Mouse (Mus musculus): Measurements from ENCODE around the gene Hoxa9.
A peak's percentile ranks its signal among the peaks of the same experiment; 100 is the strongest.

Hoxa9 gene

DNA sequence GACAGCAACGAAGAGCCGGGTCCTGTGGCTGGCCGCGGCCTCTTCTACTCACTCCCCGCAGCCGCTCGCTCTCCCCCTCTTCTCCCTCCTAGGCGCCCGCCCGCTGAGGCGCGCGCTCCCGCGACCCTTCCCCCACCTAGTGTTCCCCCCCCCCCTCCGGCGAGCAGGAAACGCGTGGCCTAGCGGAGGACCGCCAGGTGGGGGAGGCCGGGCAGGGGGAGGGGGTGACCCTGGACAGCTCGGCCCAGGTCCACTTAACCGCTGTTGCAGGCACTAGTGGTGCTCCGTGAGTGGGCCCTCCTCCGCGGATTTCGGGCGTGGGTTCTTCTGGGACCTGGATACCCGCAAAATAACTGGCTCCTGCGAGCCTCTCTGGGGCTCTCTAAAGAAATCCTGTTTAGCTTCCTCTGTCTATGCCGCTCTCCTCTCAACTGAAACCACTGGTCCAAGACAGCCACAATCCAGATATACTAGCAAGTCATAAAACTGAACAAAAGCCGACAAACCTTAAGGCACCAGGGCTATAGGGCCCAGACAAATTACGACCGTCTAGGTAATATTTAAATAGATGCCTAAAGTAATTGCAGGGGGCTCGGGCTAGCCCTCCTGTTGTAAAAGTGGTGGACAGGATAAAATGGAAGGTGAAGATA is at the start of gene Hoxa9:
Gene Hoxa9 (minus strand): TSS at position 574 of the 650 bp plus-strand sequence.
- no peak for DNase-seq

DNA sequence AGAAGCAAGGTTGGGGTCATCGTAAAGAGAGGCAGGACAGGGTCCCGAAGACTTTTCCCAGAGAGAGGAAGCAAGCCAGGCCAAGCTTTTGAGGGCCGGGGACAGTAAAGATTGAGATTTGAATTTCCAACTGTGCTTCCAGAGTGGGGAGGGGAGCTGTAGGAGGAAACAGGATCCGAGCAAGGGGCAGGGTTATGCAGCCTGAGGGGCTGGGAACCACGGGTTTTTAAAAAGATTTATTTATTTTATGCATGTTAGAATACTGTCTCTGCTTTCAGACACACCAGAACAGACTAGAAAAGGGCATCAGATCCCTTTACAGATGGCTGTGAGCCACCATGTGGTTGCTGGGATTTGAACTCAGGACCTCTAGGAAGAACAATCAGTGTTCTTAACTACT is 46.0 kb upstream of the Hoxa9 start:
- no peak for DNase-seq

DNA sequence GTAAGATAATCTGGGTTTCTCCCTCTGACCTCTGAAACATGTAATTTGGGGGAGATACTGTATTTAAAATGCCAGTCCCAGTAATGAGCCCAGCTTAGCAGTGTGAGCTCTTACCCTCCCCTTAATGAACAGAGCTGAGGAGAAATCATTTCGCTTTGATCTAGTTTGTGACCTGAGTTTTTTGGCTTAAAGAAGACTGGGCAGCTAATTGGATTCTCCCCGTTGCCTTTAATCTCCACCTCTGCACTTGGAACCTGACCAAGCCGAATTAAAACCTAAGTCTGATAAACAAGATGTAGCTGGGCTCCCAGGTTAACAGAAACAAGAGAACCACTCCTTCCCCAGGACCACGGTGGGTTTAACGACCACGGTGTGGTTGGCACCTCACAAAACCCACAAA is 45.5 kb upstream of the Hoxa9 start:
- no peak for DNase-seq

DNA sequence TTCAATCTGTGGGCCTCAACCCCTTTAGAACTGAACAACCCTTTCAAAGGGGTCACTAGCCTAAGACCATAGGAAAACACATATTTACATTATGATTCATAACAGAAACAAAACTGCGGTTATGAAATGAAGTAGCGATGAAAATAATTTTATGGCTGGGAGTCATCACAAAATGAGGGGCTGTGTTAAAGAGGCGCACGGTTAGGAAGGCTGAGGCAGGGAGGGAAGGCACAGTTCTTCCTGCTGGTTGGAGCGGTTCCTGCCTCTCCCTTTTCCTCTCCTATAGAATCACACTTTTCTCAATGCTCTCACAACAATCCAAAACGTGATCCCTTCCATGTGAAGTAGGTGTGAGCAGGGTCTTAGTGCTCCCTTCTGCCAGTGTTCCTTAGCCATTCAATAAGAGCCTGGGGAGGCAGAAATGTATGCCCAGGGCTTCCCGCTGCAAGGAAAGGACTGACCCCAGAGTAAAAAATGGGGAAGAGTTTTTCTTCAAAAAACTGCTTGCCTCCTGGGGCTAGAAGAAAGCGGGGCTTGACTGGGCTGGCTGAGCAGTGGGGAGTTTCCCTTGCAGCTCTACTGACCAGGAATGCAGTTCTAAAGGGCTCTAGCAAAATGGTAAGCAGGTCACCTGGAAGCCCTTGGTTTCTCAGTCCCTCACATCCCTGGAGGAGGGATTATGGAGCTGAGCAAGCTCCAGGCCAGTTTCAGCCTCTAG is 44.8 kb upstream of the Hoxa9 start:
- no peak for DNase-seq

DNA sequence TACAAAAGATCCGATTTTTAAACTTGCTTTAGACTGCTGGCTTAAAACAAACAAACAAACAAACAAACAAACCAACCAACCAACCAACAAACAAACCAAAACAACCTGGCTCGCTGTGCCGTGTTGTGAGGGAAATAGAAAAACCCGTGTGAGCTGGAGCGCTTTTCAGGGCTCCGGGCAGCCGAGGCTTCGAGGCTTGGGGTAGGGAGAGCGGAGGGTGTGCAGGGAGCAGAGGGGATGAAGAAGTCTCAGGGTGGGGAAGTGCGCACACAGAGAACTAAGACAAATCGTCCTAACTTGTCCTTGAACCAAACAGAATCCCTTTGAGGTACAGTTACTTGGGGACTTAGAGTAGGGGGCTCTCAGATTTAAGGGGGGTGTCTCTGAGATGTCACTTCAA is 43.7 kb upstream of the Hoxa9 start:
- DNase-seq: no peak

DNA sequence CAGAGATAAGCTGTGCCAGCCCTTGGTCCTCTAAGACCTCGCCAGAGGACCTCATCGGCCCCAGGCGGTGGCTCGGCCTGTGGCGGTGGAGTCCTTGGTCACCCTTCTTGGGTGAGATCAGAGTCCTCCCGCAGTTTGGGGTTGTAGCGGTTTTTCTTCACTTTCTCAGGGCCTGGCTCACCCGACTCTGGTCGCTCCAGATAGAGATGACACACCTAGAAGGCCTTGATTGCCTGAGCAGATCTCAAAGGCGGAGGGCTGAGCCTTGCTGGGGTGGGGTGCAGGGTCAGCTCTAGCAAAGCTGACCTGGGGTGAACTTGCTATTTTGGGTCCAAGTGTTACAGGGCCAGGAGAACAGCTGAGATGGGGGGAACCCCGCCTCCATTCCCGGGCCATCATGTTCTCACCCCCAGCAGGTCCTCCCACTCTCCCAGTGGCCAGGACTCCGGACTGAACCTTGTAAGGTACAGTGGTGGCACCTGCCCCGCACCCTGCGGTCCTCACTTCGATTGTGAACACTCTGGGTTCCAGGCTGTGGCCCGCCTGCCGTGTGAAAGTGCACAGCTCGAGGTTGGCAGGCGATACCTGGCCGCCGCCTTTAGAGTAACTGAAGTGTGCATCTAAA is 42.9 kb upstream of the Hoxa9 start:
- no peak for DNase-seq

DNA sequence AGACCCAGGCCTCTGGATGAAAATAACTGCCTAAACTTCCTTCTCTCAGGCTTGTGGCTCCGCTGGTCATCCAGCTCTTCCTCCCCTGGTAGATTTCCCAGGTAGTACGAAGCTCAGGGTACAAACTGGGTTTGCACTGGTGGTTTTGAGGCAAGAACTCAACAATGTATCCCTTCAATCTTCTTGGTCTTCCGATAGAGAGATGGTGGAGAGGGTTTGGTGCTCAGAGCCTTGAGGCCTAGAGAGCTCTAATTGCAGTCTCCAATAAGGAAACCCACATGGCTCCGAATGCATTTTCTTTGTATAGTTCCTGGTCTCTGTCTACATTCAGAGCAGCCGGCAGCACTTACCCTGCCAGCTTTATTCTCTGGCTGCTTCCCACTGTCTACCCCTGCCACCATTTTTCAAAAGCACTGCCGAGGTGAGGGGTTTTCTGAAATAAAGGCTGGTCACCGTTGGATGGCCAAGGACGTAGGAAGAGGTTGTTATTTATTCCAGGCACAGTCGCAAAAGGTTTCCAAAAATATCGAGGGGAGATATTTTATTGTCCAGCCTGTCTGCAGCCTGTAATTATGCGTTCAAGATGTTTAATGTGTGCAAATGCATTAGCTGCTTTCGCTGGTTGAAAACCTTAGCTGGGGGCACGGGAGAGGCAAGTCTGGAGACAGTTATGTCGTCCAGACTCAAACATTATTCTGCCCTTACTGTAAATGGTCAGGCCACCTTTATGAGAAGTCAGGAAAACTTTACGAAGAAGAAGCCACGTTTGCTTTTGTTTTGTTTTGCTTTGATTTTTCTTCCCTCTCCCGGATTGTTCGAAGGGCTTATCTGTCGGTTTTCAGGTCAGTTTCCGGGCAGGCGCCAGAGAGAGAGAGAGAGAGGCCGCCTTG is 42.1 kb upstream of the Hoxa9 start:
- DNase-seq: no peak

DNA sequence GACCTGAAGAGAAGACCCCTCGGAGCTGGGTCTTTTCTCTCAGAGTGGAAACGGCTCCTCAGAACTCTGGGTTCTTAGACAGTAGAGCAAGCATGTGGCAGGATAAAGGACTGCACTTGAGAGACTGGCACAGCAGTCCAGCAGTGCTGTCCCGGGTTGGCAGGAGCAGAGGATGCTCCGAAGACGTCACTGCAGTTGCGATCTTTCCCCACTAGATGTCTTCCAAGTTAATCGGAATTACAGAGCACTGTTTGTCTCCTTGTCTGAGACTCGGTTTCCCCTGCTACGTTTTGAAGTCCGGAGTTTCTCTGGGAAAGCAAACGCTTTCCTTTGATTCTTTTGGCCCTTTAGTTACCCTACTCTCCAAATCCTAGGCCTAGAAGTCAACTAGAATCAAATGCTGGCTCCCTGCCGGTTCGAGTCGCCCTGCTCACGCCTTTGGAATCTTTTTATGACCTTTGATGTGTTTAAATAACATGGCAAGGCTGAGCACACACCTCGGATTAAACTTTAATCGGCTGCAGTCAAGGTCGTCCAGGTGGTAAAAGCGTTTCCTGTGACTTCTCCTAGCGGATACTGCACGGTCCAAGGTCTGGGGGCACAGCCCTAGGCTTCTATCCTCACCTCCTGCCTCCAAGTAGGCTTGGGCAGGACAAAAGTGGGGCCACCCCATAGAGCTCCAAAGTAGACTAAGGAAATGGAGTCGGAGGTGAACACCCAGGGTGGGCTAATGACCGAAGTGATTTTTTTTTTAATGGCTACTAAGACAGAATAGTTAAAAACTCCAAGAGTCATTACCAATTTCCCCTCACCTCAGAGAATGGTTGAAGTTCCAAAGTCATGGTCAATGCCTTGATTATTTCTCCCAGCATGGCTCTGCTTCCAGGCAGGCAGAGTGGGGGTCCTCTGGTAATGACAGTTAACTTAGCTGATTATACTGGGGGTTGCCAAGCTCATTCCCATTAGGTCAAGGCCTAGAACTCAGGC is 39.9 kb upstream of the Hoxa9 start:
- DNase-seq: peak; percentile 24

DNA sequence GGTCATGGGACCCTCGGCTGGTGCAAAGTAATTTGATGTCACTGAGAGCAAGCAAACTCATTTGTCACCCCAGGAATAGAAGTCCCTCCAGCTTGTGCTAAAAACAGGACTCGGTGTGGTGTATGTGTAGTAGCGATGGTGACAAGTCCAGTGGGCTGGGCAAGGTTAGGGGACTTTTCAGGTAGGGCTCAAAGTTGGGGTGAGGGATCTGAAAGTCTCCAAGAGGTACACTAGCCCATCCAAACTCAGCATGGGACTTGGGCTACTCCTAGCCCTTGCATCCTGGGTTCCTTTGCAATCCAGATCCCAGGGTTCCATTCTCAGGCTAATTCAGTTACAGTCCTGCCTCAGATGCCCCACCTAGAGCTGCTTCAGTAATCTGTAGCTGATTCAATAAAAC is 37.9 kb upstream of the Hoxa9 start:
- DNase-seq: no peak

DNA sequence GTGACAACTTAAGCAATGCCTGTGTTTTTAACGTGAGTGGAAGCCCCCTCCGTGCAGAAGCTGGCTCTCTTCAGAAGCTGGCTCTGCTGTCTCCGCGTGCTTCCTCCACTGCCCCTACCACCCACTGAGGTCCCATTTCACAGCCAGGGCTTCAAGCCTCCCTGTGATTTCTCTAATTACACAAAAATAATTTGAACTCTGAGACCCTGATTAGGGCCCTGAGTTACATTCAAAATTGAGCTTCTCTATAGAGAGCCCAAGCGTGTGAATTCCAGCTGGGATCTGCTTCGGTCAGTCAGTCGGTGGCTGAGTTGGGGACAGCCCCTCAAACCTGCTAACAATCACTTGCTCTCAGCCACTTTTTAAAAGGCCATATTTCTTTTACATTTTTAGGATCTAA is 37.5 kb upstream of the Hoxa9 start:
- no peak for DNase-seq

DNA sequence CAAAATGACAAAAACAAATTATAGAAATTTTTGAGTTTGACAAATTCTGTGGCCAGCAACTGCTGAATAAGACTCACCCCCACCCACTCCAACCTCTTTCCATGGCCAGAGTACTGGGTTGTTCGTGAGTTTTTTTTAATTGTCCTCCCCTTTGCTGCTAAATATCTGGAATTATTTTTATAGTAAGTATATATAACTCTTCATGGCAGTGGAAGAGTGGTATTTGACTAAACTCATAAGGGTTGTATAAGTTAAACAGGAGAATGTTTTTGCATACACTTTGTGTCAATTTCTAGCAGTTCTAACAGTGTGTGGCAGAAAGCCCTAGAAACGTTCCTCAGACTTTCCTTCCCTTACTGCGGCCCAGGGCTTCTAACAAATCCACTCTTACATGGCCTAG is 36.8 kb upstream of the Hoxa9 start:
- no peak for DNase-seq

DNA sequence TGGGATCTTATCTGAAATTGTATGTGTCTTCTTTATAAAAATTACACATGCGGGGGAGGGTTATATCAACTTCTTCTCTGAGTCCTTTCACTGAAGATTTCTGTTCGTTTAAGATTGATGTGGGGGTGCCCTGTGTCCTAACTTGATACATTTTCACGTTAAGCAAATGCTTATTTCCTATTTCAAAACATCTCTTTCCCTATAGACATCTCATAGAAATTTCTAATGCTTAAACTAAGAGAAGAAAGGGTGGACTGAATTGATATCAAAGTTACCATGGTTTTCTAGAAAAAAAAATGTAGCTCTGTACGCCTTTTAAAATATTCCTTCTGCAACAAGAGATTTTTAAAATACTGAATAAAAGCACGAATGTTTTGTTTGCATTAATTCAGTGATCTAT is 36.3 kb upstream of the Hoxa9 start:
- no peak for DNase-seq

DNA sequence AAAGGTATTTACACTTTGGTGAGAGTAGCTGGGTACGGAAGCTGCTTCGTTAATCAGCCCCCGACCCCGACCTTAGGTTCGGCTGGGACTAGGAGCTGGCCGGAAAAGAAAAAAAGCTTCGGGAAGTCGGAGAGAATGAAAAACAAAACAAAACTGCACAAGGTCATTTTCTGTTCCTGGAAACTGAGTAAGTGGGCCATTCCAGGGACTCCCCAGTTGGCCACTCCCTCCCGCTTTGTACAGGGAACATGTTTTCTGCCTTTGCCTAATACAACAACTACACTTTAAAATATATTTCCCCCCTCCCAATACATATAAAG is 35.7 kb upstream of the Hoxa9 start:
- no peak for DNase-seq

DNA sequence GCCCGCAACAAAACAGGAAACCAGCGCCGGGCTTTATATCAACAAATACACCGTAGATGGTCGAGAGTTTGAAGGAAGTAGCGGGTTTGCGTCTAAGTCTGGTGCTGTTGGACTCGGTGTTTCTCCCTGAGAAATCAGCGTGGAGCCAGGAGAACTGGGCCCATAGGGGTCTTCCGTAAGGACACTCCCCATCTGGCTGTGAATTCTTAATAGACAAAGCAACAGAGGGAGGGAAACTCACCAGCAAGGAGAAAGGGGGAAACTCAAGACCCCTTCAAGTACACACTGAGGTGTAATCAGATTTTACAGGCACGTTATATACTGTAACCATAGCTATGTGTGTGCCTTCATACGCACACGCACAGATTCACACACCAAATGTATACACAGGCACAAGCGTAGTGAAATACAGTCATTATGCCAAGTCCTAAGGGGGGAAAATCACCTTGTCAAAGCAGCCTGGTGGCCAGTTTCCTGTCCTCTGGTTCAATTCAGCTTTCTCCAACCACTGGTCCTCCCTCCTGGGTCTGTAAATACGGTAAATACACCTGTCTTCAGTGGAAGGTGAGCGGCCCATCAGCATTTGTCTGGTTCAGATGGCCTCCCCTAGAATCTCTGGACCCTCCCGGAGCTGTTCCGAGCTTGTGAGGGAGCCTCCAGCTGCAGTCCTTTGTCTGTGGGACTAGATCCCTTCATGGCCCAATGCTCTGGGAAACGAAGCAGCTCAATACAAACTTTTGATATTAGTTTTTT is 35.2 kb upstream of the Hoxa9 start:
- DNase-seq: no peak

DNA sequence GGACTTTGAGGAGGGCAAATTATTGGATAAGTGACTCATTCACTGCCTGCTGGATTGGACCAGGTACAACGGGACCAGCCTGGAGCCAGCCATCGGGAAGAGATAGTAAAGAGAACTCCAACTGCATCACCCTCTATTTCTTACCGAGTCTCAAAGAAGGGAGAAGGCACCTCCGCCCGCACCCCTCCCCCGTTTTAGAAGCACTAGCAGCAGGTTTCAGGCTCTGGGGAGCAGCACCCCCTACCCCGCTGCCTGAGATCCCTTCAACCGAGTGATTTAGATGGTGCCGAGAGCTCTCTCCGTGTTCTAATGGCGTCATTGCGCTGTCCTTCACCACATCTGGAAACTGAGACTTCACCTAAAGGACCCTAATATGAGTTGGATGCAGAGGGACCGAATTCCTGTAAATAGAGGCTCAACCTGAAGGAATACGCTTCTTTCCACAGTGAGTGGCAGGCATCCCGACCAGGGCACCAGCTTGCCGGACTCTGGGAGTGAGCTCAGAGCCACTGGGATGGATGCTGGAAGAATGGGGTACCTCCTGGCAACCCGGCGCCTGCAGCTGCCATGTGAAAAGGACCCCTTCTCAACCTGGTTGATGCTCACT is 34.5 kb upstream of the Hoxa9 start:
- no peak for DNase-seq

DNA sequence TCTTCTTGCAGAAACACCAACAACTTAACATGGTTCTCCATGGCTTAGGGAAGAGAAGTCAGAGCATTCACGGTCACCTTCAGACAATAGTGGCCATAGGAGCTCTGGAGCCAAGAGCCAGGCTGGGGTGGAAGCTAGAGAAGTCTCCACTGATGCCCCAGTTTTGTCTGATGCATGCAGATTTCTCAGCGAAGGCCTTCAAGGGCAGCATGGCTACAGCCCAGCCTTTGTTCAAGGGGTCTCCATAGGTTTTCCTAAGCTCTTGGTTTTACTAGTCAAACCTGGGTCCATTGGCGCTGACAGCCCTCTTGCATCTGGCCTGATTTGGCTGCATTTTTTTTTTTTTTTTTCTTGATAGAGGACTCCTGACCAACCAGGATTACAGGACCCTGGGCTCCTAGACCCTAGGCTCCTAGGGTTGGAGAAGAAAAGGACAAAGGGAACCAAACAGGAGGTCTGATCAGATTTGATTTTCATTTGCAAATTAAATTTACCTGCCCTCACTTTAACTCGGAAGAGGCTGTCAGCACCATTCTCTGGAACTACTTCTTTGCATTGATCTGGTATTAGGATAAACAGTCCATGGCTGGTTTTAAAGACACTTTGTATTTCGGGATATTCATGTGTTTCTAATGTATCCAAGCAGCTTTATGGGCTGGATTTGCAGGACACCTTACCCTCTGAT is 33.4 kb upstream of the Hoxa9 start:
- no peak for DNase-seq

DNA sequence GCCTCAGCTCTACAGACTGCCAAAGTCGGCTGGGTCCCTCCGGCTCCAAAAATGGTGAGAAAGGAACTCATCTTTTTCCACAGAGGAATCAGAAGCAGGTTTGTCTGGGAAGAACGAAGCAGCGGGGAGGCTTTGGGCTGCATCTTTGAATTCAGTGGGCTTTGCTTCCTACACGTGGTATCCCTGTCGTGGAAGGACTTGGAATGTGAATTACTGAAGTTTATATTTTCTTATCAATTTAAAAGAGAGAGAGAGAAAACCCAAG is 32.4 kb upstream of the Hoxa9 start:
- DNase-seq: no peak

DNA sequence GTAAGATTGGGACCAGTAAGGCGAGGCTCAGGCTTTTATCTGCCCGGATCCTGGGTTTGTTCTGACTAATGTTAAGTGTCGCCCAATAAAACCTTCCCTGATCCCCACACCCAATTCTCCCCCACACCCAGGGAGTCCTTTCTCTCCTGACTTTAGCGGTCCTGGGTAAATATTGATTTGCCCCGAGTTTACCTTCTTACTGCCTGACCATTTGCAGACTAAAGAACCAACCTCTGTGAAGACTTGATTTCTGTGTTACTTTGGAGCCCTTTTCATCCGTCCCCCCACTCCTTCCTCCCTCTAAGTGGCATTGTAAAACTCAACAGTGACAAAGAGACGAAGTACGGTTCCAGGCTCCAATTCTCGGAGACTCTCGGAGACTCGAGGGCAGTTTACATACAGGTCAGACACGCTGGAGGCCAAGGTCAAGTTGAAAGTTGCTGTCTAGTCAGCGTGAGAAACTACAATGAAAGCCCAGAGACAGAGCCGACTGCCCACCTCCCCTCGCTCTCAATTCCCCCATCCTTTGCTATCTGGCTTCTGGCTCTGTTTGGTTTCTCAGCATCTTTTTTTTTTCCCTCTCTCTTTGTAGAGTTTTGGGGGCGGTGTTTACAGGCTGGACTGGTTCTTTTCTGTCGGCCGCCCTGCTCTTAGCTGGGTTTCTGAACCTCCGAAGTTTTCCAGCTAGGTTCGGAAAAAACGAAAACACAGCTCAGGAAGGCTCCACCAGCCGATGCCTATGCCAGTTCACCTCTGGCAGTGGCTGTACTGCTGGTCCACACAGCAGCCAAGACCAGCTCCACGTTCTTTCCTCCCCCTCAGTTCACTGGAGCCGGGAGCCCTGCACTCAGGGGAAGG is 31.8 kb upstream of the Hoxa9 start:
- no peak for DNase-seq

DNA sequence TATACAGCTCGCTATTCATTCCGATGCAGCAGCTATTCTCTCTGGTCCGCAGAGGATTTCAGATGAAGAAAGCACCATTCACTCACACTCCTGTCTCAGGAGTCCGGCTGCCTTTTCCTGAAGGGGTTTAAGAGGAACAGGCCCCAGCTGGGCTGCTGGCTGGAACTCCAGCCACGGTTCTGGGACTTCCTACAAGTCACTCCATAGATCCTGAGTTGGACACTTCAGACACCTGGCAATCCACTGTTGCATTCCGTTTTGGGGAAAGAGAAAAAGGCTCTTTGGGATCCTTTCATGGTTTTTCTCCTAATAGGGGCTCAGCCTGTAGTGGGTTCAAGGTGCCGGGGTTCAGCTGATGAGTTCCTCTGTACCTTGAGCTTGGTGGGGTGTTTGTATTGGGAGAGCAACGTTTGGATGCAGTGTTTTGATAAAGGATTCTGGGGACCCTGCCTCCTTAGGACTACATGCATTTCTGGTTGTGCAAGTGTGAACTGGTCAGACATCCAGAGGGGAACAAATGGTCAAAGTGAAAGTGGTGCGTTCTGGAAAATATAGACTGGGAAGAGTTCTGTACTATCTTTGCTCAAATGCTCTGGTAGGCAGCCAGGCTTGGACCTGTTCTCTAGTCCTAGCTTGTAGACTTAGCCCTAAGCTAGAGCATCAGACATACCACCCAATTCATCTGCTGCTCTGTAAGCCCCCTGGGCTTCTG is 31.0 kb upstream of the Hoxa9 start:
- no peak for DNase-seq

Data from layer of hippocampus, adult 9-11 months (tissue).